Mouse (Mus musculus) kidney, embryonic 14.5 days (tissue): ENCODE measurements around the gene Slc25a33. TPM values are rescaled to one million over a fixed set of nuclear protein-coding genes. Genes with fewer than 3 reads are reported as not detected.

Experiments
- microRNA-seq: library from miRNA; unstranded; fragments of <30 nt; microRNA quantifications from one replicate; pipeline ENCODE4, GENCODE M21; 2016
- polyA plus RNA-seq: library from polyadenylated mRNA; unstranded; fragments of >200 nt; fragmentation: Nextera tagmentation; extraction: Ambion mirVana; gene quantifications from 2 replicates; pipeline ENCODE4 v1.2.1, GENCODE M21; 2014

The Slc25a33 gene
- polyA plus RNA-seq, 1 experiment from 2014 or later: 19.3 TPM

Small RNAs within 50 kb of the gene (microRNA-seq; reads per million reads assigned to microRNA genes)
- gene Gm47301: not detected

Other genes starting within 250 kb of the Slc25a33 start
- gene Clstn1, start 187.8 kb downstream of the Slc25a33 start, polyA plus RNA-seq: 24.7 and 33.5 TPM in 2 replicates
- 1.8 and 5.5 TPM in 2 replicates for gene Pik3cd, start 71.7 kb downstream of the Slc25a33 start, polyA plus RNA-seq
- 28.3 and 29.1 TPM in 2 replicates for gene Tmem201, start 36.2 kb downstream of the Slc25a33 start, polyA plus RNA-seq
- gene Spsb1, start 180.8 kb upstream of the Slc25a33 start, polyA plus RNA-seq: 8.0 and 9.6 TPM in 2 replicates
- gene H6pd, start 234.7 kb upstream of the Slc25a33 start, polyA plus RNA-seq: 6.8 and 10.7 TPM in 2 replicates